Mouse (Mus musculus) midbrain, embryonic 16.5 days (tissue): ENCODE measurements around the gene Gm9803. TPM values are rescaled to one million over a fixed set of nuclear protein-coding genes. Genes with fewer than 3 reads are reported as not detected.

Experiments used
- ATAC-seq: fragments of 200-750 bp; cut with Nextera tagmentation; 2 replicates; pipeline ENCODE4 v1.8.0; 2017; ENCODE audit warnings: moderate TSS enrichment
- H3K27ac ChIP-seq: fragments of 300-500 bp; sonication (generic); 2 replicates; pipeline ENCODE4 v1.5.1; 2014; ENCODE audit warnings: mild to moderate bottlenecking, low read length, mixed read lengths
- H3K27me3 ChIP-seq: fragments of 300-500 bp; sonication (generic); 2 replicates; pipeline ENCODE4 v1.6.1; 2014; ENCODE audit warnings: low read depth, low read length, mixed read lengths; ENCODE audit not compliant: control insufficient read depth, insufficient read depth
- H3K36me3 ChIP-seq: fragments of 300-500 bp; sonication (generic); 2 replicates; pipeline ENCODE4 v1.6.1; 2014; ENCODE audit warnings: mild to moderate bottlenecking, low read length, moderate library complexity, mixed read lengths; ENCODE audit not compliant: control insufficient read depth, insufficient read depth
- H3K4me1 ChIP-seq: fragments of 300-500 bp; sonication (generic); 2 replicates; pipeline ENCODE4 v1.6.1; 2014; ENCODE audit warnings: mild to moderate bottlenecking, low read length, mixed read lengths; ENCODE audit not compliant: control insufficient read depth, insufficient read depth
- H3K4me2 ChIP-seq: fragments of 300-500 bp; sonication (generic); 2 replicates; pipeline ENCODE4 v1.6.1; 2014; ENCODE audit warnings: mild to moderate bottlenecking, low read length, mixed read lengths
- H3K4me3 ChIP-seq: fragments of 300-500 bp; sonication (generic); 2 replicates; pipeline ENCODE4 v1.5.1; 2014; ENCODE audit warnings: low read depth, mild to moderate bottlenecking, low read length, moderate library complexity, mixed read lengths
- H3K9ac ChIP-seq: fragments of 300-500 bp; sonication (generic); 2 replicates; pipeline ENCODE4 v1.6.1; 2014; ENCODE audit warnings: low read depth, low read length, mixed read lengths
- H3K9me3 ChIP-seq: fragments of 300-500 bp; sonication (generic); replicated peaks from 2 replicates; pipeline ENCODE4 v1.6.1; 2014; ENCODE audit warnings: mild to moderate bottlenecking, low read length, mixed read lengths; ENCODE audit not compliant: control insufficient read depth, poor library complexity, severe bottlenecking
- WGBS: fragments of 180-500 bp; shearing (Covaris S2); extraction: QIAGEN DNeasy Blood & Tissue Kit; methylation state at CpG from one replicate; pipeline ENCODE4 v1.1.7; 2014; 5-methylcytosine and 5-hydroxymethylcytosine counted together
- polyA plus RNA-seq: library from polyadenylated mRNA; unstranded; fragments of >200 nt; fragmentation: Nextera tagmentation; extraction: Ambion mirVana; gene quantifications from 2 replicates; pipeline ENCODE4 v1.2.1, GENCODE M21; 2015

Gene Gm9803
- polyA plus RNA-seq, 1 experiment from 2014 or later = 16.6 TPM

- Histone ChIP-seq H3K9ac (no peak overlapping the region), H3K9me3 (no peaks in the 10 kb centered on the region), H3K36me3 (no peaks in the 10 kb centered on the region), H3K4me3 (no peak overlapping the region), H3K4me1 (peaks cover 30% of the 10 kb centered on the region), H3K27me3 (no peaks in the 10 kb centered on the region), H3K4me2 (no peak overlapping the region), H3K27ac (no peak overlapping the region)
- no peak for ATAC-seq
- WGBS = 80% methylated on average over 5 of the region's 5 CpGs
Measured at GRCm38 (mm10) chr10:43482021-43482420, 41.9 kb upstream of the Gm9803 start.

DNA sequence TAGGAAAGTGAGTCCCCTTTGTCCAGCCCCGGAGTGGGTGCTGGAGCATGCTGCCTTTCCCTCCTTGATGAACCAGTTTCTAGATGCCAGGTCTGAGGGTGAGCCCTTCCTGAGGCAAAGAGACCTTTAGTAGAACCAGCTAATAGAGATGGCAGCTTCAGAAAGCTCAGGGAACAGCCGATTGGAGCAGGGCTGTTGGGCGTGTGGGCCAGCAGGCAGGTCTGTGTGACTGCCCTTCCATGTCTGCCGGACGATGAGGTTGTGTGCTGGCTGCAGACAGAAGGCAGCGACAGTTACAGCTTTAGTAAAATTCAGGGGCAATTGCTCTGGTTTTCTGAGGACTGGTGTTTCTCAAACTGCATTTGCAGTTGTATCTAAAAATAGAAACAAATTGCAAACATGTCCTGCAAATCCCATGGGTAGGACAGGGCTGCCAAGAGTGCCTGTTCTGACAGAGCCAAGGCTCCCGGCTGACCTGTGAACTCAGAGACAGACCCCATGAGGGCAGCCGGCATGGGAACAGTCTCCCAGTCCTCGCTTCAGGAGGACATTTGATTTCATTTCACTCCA lies 40.4 kb upstream of the Gm9803 start:
- Histone ChIP-seq H3K36me3 (no peaks in the 10 kb centered on the region), H3K4me1 (peaks cover 23% of the 10 kb centered on the region), H3K4me3 (no peak overlapping the region), H3K4me2 (no peak overlapping the region), H3K9ac (no peak overlapping the region; the same call in 1 of the 2 replicates), H3K27me3 (no peaks in the 10 kb centered on the region), H3K9me3 (no peaks in the 10 kb centered on the region), H3K27ac (no peak overlapping the region)
- 48% methylated on average over 9 of the region's 9 CpGs for WGBS
- ATAC-seq = no peak

GRCm38 (mm10) chr10:43485751-43486268 lies 38.1 kb upstream of the Gm9803 start:
- H3K9ac ChIP-seq = no peak overlapping the region
- no peaks in the 10 kb centered on the region for H3K9me3 ChIP-seq
- no peak for ATAC-seq
- 91% methylated on average over 6 of the region's 6 CpGs for WGBS
- H3K36me3 ChIP-seq = no peaks in the 10 kb centered on the region
- H3K4me1 ChIP-seq = peaks cover 14% of the 10 kb centered on the region
- H3K27ac ChIP-seq = no peak overlapping the region
- no peak overlapping the region for H3K4me3 ChIP-seq
- H3K4me2 ChIP-seq = no peak overlapping the region
- H3K27me3 ChIP-seq = no peaks in the 10 kb centered on the region

GRCm38 (mm10) chr10:43487441-43488010 lies 36.4 kb upstream of the Gm9803 start:
- H3K4me2 ChIP-seq = no peak overlapping the region
- H3K27ac ChIP-seq = no peak overlapping the region
- no peaks in the 10 kb centered on the region for H3K9me3 ChIP-seq
- no peak overlapping the region for H3K4me3 ChIP-seq
- no peak overlapping the region for H3K9ac ChIP-seq
- peaks cover 9% of the 10 kb centered on the region for H3K4me1 ChIP-seq
- no peaks in the 10 kb centered on the region for H3K36me3 ChIP-seq
- ATAC-seq = no peak
- no peaks in the 10 kb centered on the region for H3K27me3 ChIP-seq
- 93% methylated on average over 3 of the region's 3 CpGs for WGBS

GRCm38 (mm10) chr10:43488258-43488657 lies 35.6 kb upstream of the Gm9803 start:
- peaks cover 4% of the 10 kb centered on the region; the same call in 1 of the 2 replicates for H3K4me1 ChIP-seq
- H3K4me3 ChIP-seq = no peak overlapping the region
- no peak overlapping the region for H3K27ac ChIP-seq
- no peak overlapping the region for H3K4me2 ChIP-seq
- WGBS = 88% methylated on average over 4 of the region's 4 CpGs
- no peaks in the 10 kb centered on the region for H3K27me3 ChIP-seq
- no peak for ATAC-seq
- H3K9me3 ChIP-seq = no peaks in the 10 kb centered on the region
- H3K36me3 ChIP-seq = no peaks in the 10 kb centered on the region
- H3K9ac ChIP-seq = no peak overlapping the region

DNA sequence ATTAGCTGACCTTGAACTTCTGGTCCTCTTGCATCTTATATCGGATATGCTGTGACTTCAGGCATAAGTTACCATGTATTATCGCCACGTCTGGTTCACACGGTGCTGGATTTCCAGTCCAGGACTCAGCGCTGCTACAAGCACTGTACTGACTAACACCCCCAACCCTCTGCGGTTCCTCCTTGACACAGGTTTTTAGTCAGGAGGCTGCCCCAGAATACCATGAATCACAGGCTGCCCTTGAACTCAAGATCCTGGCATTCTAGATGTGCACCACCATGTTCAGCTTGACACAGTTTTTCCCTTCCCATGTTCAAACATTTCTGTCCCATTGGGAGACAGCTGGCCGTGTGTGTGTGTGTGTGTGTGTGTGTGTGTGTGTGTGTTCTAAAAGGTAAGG lies 34.7 kb upstream of the Gm9803 start:
- no peaks in the 10 kb centered on the region; the same call in 1 of the 2 replicates for H3K36me3 ChIP-seq
- no peak overlapping the region for H3K27ac ChIP-seq
- H3K27me3 ChIP-seq = no peaks in the 10 kb centered on the region
- H3K4me1 ChIP-seq = no peaks in the 10 kb centered on the region
- ATAC-seq = no peak
- WGBS = 88% methylated on average over 7 of the region's 7 CpGs
- H3K4me2 ChIP-seq = no peak overlapping the region
- H3K4me3 ChIP-seq = no peak overlapping the region
- H3K9ac ChIP-seq = no peak overlapping the region
- H3K9me3 ChIP-seq = no peaks in the 10 kb centered on the region

DNA sequence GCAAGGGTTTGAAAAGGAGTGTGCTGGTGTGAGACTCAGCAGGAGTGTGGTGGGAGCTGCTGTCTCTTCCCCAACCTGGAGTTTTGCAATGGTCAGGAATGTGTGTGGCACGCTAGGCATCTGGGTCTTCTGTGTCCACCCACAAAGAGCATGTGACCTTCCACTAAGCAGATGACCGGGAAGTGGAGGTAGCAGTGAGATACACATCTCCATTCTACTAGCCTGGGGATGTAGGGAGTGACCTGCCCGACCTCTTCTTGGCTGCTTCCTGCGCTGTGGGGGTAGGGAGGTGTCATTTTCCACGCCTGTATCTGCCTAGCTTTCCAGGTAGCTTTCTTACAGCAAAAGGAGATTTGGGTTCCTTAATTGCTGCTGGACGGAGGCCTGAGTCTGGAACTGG lies 34.3 kb upstream of the Gm9803 start:
- ATAC-seq = no peak
- H3K9ac ChIP-seq = no peak overlapping the region
- H3K27ac ChIP-seq = no peak overlapping the region
- H3K36me3 ChIP-seq = peaks cover 2% of the 10 kb centered on the region
- H3K9me3 ChIP-seq = no peaks in the 10 kb centered on the region
- WGBS = 85% methylated on average over 6 of the region's 6 CpGs
- no peak overlapping the region for H3K4me3 ChIP-seq
- H3K4me2 ChIP-seq = no peak overlapping the region
- H3K27me3 ChIP-seq = no peaks in the 10 kb centered on the region
- no peaks in the 10 kb centered on the region for H3K4me1 ChIP-seq

DNA sequence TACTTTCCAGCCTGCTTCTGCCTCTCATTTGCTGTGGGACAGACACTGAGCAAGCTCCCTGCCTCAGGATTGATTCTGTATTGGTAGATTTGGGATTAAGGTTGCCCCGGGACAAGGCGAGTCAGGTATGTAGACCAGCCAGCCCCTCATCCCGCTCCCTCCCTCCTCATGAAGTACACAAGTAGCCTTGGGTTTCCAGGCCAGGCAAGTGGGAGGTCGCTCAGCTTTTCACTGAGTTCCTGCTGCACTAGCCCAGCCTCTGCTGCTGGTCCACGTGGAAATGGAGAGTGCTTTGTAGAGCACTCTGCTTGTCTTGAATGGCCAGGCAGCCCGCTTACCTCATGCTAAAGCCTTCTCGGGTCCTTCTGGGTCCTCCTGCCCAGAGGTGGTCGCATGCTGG lies 33.9 kb upstream of the Gm9803 start:
- H3K9ac ChIP-seq = no peak overlapping the region
- peaks cover 6% of the 10 kb centered on the region for H3K36me3 ChIP-seq
- no peaks in the 10 kb centered on the region for H3K9me3 ChIP-seq
- H3K4me3 ChIP-seq = no peak overlapping the region
- ATAC-seq = no peak
- WGBS = 77% methylated on average over 8 of the region's 8 CpGs
- no peak overlapping the region for H3K4me2 ChIP-seq
- no peak overlapping the region for H3K27ac ChIP-seq
- H3K4me1 ChIP-seq = no peaks in the 10 kb centered on the region
- H3K27me3 ChIP-seq = no peaks in the 10 kb centered on the region

DNA sequence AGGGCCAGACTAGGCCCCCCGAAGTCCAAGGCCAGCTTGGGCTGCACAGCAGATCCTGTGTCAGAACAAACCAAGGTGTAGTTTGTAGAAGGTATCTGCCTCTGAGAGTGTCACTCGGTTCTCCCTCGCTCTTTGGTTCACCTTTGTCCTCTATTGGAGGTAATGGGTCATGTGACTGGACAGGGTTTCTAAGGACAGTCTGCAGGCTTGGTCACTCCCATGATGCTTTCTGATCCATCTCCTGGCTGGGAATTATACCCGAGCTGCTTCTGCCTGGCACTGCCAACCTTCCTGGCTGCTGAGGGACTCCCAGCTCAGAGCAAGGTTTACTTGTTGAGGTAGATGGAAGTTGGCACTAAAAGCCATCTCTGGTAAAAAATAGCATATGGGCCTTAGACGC lies 33.0 kb upstream of the Gm9803 start:
- Histone ChIP-seq H3K27me3 (no peaks in the 10 kb centered on the region), H3K9ac (no peak overlapping the region), H3K4me1 (no peaks in the 10 kb centered on the region), H3K27ac (no peak overlapping the region), H3K36me3 (peaks cover 8% of the 10 kb centered on the region), H3K4me2 (no peak overlapping the region), H3K4me3 (no peak overlapping the region), H3K9me3 (no peaks in the 10 kb centered on the region)
- WGBS = 91% methylated on average over 5 of the region's 5 CpGs
- no peak for ATAC-seq
